Mouse (Mus musculus) myocyte (in vitro differentiated cells): ENCODE measurements around the gene Ticam1. TPM values are rescaled to one million over a fixed set of nuclear protein-coding genes. Genes with fewer than 3 reads are reported as not detected.

Source experiments
- H3K27me3 ChIP-seq: one replicate; pipeline ENCODE4 v1.6.1; 2011; ENCODE audit not compliant: control insufficient read depth, insufficient read depth, insufficient read length
- H3K36me3 ChIP-seq: one replicate; pipeline ENCODE4 v1.6.1; 2011; ENCODE audit not compliant: control insufficient read depth, insufficient read depth
- H3K4me2 ChIP-seq: one replicate; pipeline ENCODE4 v1.6.1; 2011; ENCODE audit warnings: low read depth, control low read depth
- H3K4me3 ChIP-seq: one replicate; pipeline ENCODE4 v1.5.1; 2011; ENCODE audit warnings: mild to moderate bottlenecking, control low read depth, moderate library complexity
- H3K79me2 ChIP-seq: one replicate; pipeline ENCODE4 v1.6.1; 2011; ENCODE audit not compliant: control insufficient read depth, insufficient read depth
- H3ac ChIP-seq: one replicate; pipeline ENCODE4 v1.6.1; 2011; ENCODE audit not compliant: control insufficient read depth, insufficient read length
- CEBPB ChIP-seq: IDR thresholded peaks from 2 replicates; pipeline ENCODE4 v1.6.1; 2011; ENCODE audit warnings: mild to moderate bottlenecking, moderate library complexity; ENCODE audit not compliant: poor library complexity, insufficient read depth, severe bottlenecking
- E2F4 ChIP-seq: IDR thresholded peaks from one replicate; pipeline ENCODE4 v1.6.1; 2011; ENCODE audit warnings: mild to moderate bottlenecking, control low read depth, moderate library complexity; ENCODE audit not compliant: insufficient read depth
- MAX ChIP-seq: IDR thresholded peaks from one replicate; pipeline ENCODE4 v1.6.1; 2011; ENCODE audit warnings: low read depth, mild to moderate bottlenecking, control low read depth
- MYOD1 ChIP-seq, 3 experiments: IDR thresholded peaks; one replicate each; pipeline ENCODE4 v1.6.1; 2011; ENCODE audit warnings: control low read depth in 2 of 3, low read depth in 2 of 3, mild to moderate bottlenecking in 2 of 3, moderate library complexity in 1 of 3; ENCODE audit not compliant: insufficient read length in 2 of 3, control insufficient read depth in 1 of 3
- MYOG ChIP-seq, 3 experiments: IDR thresholded peaks; one replicate each; pipeline ENCODE4 v1.6.1; 2011; ENCODE audit warnings: control low read depth in 2 of 3, low read depth in 2 of 3, mild to moderate bottlenecking in 2 of 3; ENCODE audit not compliant: insufficient read length in 2 of 3, control insufficient read depth in 1 of 3, insufficient read depth in 1 of 3
- POLR2A ChIP-seq: IDR thresholded peaks from one replicate; pipeline ENCODE4 v1.6.1; 2011; ENCODE audit warnings: low read depth, mild to moderate bottlenecking, control low read depth, moderate library complexity; ENCODE audit not compliant: insufficient read length
- POLR2AphosphoS2 ChIP-seq: IDR thresholded peaks from one replicate; pipeline ENCODE4 v1.6.1; 2011; ENCODE audit warnings: low read depth, control low read depth; ENCODE audit not compliant: insufficient read length
- REST ChIP-seq: IDR thresholded peaks from one replicate; pipeline ENCODE4 v1.6.1; 2011; ENCODE audit warnings: mild to moderate bottlenecking, control low read depth, moderate library complexity; ENCODE audit not compliant: insufficient read depth, insufficient read length
- SRF ChIP-seq: IDR thresholded peaks from one replicate; pipeline ENCODE4 v1.6.1; 2011; ENCODE audit warnings: low read depth; ENCODE audit not compliant: control insufficient read depth, insufficient read length
- TCF12 ChIP-seq: IDR thresholded peaks from one replicate; pipeline ENCODE4 v1.6.1; 2011; ENCODE audit warnings: mild to moderate bottlenecking, control low read depth; ENCODE audit not compliant: poor library complexity, insufficient read depth, severe bottlenecking
- TCF3 ChIP-seq: IDR thresholded peaks from one replicate; pipeline ENCODE4 v1.6.1; 2011; ENCODE audit warnings: low read depth, control low read depth; ENCODE audit not compliant: insufficient read length
- USF1 ChIP-seq: IDR thresholded peaks from one replicate; pipeline ENCODE4 v1.6.1; 2011; ENCODE audit warnings: low read depth, mild to moderate bottlenecking, control low read depth, moderate library complexity
- polyA plus RNA-seq: library from polyadenylated mRNA; unstranded; fragments of >200 nt; fragmentation: generic; extraction: Trizol; gene quantifications from one replicate; pipeline ENCODE4 v1.2.1, GENCODE M21; 2012; ENCODE audit warnings: missing spikeins

Gene Ticam1
- polyA plus RNA-seq, 1 experiment = 9.1 TPM

DNA sequence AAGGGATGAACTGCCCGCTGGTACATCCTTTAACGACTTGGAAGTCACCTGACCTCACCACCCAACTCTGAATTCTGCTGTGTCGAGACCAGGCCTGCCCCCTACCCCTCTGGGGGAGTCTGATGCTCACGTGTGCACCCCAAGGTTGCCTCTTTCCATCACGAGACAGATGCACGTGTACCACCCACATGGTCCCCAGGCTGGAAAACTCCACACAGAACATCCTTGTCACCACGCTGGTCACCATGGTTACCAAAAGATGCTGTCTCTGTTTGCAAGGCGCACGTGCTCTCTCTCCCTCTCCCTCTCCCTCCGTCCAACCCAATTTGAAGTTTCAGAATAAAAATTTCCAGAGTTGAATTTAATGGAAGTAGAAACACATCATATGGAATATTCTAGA is 46.6 kb downstream of the Ticam1 start:
- H3K4me2 ChIP-seq = no peak overlapping the region
- H3ac ChIP-seq = no peak overlapping the region
- TF ChIP-seq CEBPB (no peak), MYOD1 (IDR thresholded peaks at IDR 0.05; ENCODE audit: control insufficient read depth in 1 of 3, insufficient read length in 2 of 3, low read depth in 2 of 3) (no peak), SRF (no peak), MYOG (IDR thresholded peaks at IDR 0.05; ENCODE audit: control insufficient read depth in 1 of 3, insufficient read depth in 1 of 3, insufficient read length in 2 of 3, low read depth in 2 of 3) (no peak), REST (no peak), MAX (no peak), POLR2A (no peak), TCF3 (no peak), TCF12 (no peak), POLR2AphosphoS2 (no peak), USF1 (no peak), E2F4 (no peak)
- no peak overlapping the region for H3K4me3 ChIP-seq
- H3K36me3 ChIP-seq = no peaks in the 10 kb centered on the region
- peaks cover 40% of the 10 kb centered on the region for H3K27me3 ChIP-seq
- H3K79me2 ChIP-seq = no peaks in the 10 kb centered on the region

DNA sequence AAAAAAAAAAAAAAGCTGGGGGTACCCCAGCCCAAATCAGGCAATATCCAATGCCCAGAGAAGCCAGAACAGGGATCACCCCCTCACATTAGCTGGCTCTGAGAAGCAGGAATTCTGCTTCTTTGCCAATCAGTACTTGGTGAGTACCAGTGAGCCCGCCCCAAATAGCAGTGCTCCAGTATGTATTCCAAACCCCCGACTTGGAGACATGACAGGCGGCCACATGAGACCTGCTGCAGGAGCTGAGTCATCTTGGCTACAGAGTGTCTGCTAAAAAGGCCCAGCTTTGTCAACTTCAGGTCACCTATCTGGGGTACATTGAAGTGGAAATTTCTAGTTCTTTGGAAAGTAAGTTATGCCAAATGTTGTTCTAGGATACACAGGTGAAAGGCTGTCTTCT is 50.0 kb downstream of the Ticam1 start:
- Histone ChIP-seq H3K36me3 (no peaks in the 10 kb centered on the region), H3K79me2 (no peaks in the 10 kb centered on the region), H3K27me3 (peaks cover 30% of the 10 kb centered on the region), H3K4me3 (no peak overlapping the region), H3ac (no peak overlapping the region), H3K4me2 (no peak overlapping the region)
- no peak for TF ChIP-seq TCF3
- TF ChIP-seq MAX = no peak
- TF ChIP-seq TCF12 = no peak
- no peak for TF ChIP-seq E2F4
- no peak for TF ChIP-seq MYOG (IDR thresholded peaks at IDR 0.05; ENCODE audit: control insufficient read depth in 1 of 3, insufficient read depth in 1 of 3, insufficient read length in 2 of 3, low read depth in 2 of 3)
- TF ChIP-seq CEBPB = no peak
- TF ChIP-seq REST = no peak
- TF ChIP-seq POLR2A = no peak
- TF ChIP-seq MYOD1 (IDR thresholded peaks at IDR 0.05; ENCODE audit: control insufficient read depth in 1 of 3, insufficient read length in 2 of 3, low read depth in 2 of 3) = no peak
- TF ChIP-seq POLR2AphosphoS2 = no peak
- no peak for TF ChIP-seq SRF
- TF ChIP-seq USF1 = no peak

DNA sequence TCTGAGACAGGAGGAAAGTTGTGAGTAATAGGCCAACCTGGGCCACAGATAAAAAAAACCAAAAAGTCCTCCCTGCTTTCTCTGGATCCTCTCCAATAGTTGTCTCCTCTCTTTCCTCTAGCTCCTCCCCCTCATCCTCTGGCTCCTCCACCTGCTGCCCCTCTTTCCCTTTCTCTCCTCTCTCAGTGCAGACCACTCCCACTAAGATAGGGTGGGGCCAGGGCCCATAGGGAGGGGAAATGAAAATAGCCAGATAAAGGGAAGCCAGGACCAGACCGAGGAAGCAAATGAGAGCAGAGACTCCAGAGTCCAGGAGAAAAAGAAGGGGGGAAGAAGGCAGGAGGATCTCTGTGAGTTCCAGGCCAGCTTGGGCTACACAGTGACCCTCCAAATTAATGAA is 51.7 kb downstream of the Ticam1 start:
- no peak overlapping the region for H3K4me2 ChIP-seq

GRCm38 (mm10) chr17:56219805-56220204 is 56.8 kb downstream of the Ticam1 start:
- peak overlapping the region; percentile 68 for H3K4me3 ChIP-seq
- H3ac ChIP-seq = no peak overlapping the region
- TF ChIP-seq POLR2A (no peak), CEBPB (no peak), USF1 (no peak), TCF3 (no peak), REST (no peak)
- H3K79me2 ChIP-seq = peaks cover 15% of the 10 kb centered on the region
- H3K4me2 ChIP-seq = no peak overlapping the region
- no peaks in the 10 kb centered on the region for H3K36me3 ChIP-seq
- H3K27me3 ChIP-seq = no peaks in the 10 kb centered on the region

More for the DNA sequence above, 51.7 kb downstream of the Ticam1 start:
- Histone ChIP-seq H3K27me3 (peaks cover 23% of the 10 kb centered on the region), H3K79me2 (no peaks in the 10 kb centered on the region), H3K36me3 (no peaks in the 10 kb centered on the region), H3K4me3 (no peak overlapping the region), H3ac (no peak overlapping the region)
- TF ChIP-seq USF1 (no peak), E2F4 (no peak), MYOG (IDR thresholded peaks at IDR 0.05; ENCODE audit: control insufficient read depth in 1 of 3, insufficient read depth in 1 of 3, insufficient read length in 2 of 3, low read depth in 2 of 3) (no peak), REST (no peak), POLR2A (no peak), CEBPB (no peak), POLR2AphosphoS2 (no peak), TCF3 (no peak), MAX (no peak), SRF (no peak), TCF12 (no peak), MYOD1 (IDR thresholded peaks at IDR 0.05; ENCODE audit: control insufficient read depth in 1 of 3, insufficient read length in 2 of 3, low read depth in 2 of 3) (no peak)

Other genes with a start within 250 kb of the Ticam1 start
- 66.9 TPM for gene Sh3gl1, start 240.2 kb downstream of the Ticam1 start, polyA plus RNA-seq
- 8.0 TPM for gene Chaf1a, start 236.3 kb downstream of the Ticam1 start, polyA plus RNA-seq
- 54.3 TPM for gene Ubxn6, start 201.8 kb downstream of the Ticam1 start, polyA plus RNA-seq
- 56.4 TPM for gene Hdgfl2, start 197.2 kb downstream of the Ticam1 start, polyA plus RNA-seq
- gene Plin4, start 167.0 kb downstream of the Ticam1 start, polyA plus RNA-seq = 0.30 TPM
- gene Plin5, start 159.2 kb downstream of the Ticam1 start, polyA plus RNA-seq = 0.06 TPM
- 0.04 TPM for gene Lrg1, start 154.8 kb downstream of the Ticam1 start, polyA plus RNA-seq
- gene Sema6b, start 136.4 kb downstream of the Ticam1 start, polyA plus RNA-seq = 1.4 TPM
- 2.3 TPM for gene Tnfaip8l1, start 114.3 kb downstream of the Ticam1 start, polyA plus RNA-seq
- 73.9 TPM for gene Mydgf, start 92.9 kb downstream of the Ticam1 start, polyA plus RNA-seq
- 37.1 TPM for gene Dpp9, start 57.9 kb downstream of the Ticam1 start, polyA plus RNA-seq
- gene Fem1a, start 20.0 kb downstream of the Ticam1 start, polyA plus RNA-seq = 43.6 TPM
- gene Plin3, start 16.1 kb upstream of the Ticam1 start, polyA plus RNA-seq = 44.8 TPM
- gene Arrdc5, start 23.5 kb upstream of the Ticam1 start, polyA plus RNA-seq = not detected
- gene Uhrf1, start 26.5 kb upstream of the Ticam1 start, polyA plus RNA-seq = 18.4 TPM
- 31.3 TPM for gene Kdm4b, start 49.3 kb upstream of the Ticam1 start, polyA plus RNA-seq
- gene Ptprs, start 199.7 kb upstream of the Ticam1 start, polyA plus RNA-seq = 116 TPM
- gene Znrf4, start 235.6 kb upstream of the Ticam1 start, polyA plus RNA-seq = not detected